Mouse (Mus musculus) neural tube, embryonic 10.5 days (tissue): Measurements from ENCODE around the gene Psg16.

Source experiments
- DNase-seq: peaks from one replicate; pipeline ENCODE4 v3.0.0-alpha.2; 2017; ENCODE audit warnings: low spot score; ENCODE audit errors: extremely low spot score

Gene Psg16

GRCm38 (mm10) chr7:17073904-17074615 lies at the start of gene Psg16:
Gene Psg16 (plus strand): TSS chr7:17074040.
- DNase-seq = peak; percentile 56

- no peak for DNase-seq
These were observed 49.7 kb upstream of the Psg16 start for GRCm38 (mm10) chr7:17024141-17024540.

GRCm38 (mm10) chr7:17024814-17025504 lies 48.9 kb upstream of the Psg16 start:
- no peak for DNase-seq

GRCm38 (mm10) chr7:17025505-17025894 lies 48.3 kb upstream of the Psg16 start:
- no peak for DNase-seq

- DNase-seq = no peak
These were observed 47.8 kb upstream of the Psg16 start for GRCm38 (mm10) chr7:17025896-17026622.

- DNase-seq = no peak
These were observed 46.9 kb upstream of the Psg16 start for GRCm38 (mm10) chr7:17026710-17027587.

- peak; percentile 97 for DNase-seq
These were observed 46.1 kb upstream of the Psg16 start, which contains the start of gene Ppp5c for GRCm38 (mm10) chr7:17027588-17028343. Gene Ppp5c (minus strand): TSS chr7:17027924.

GRCm38 (mm10) chr7:17028923-17029322 lies 44.9 kb upstream of the Psg16 start:
- no peak for DNase-seq

GRCm38 (mm10) chr7:17030239-17030638 lies 43.6 kb upstream of the Psg16 start:
- no peak for DNase-seq

GRCm38 (mm10) chr7:17038018-17038695 lies 35.7 kb upstream of the Psg16 start:
- no peak for DNase-seq

- DNase-seq = no peak
These were observed 34.5 kb upstream of the Psg16 start for GRCm38 (mm10) chr7:17039373-17039772.

GRCm38 (mm10) chr7:17045743-17046142 lies 28.1 kb upstream of the Psg16 start:
- DNase-seq = no peak

- no peak for DNase-seq
These were observed 26.7 kb upstream of the Psg16 start for GRCm38 (mm10) chr7:17047041-17047682.

GRCm38 (mm10) chr7:17048431-17049190 lies 25.2 kb upstream of the Psg16 start:
- no peak for DNase-seq

GRCm38 (mm10) chr7:17050491-17050890 lies 23.3 kb upstream of the Psg16 start:
- DNase-seq = no peak

- peak; percentile 75 for DNase-seq
These were observed 22.8 kb upstream of the Psg16 start for GRCm38 (mm10) chr7:17050933-17051594.

GRCm38 (mm10) chr7:17054325-17054989 lies 19.4 kb upstream of the Psg16 start:
- no peak for DNase-seq
